Mouse (Mus musculus) retina, embryonic 14.5 days (tissue): ENCODE data around the gene Atp2a2.

ENCODE experiments used
- DNase-seq: peaks from one replicate; pipeline ENCODE4 v3.0.0-alpha.2; 2015; ENCODE audit warnings: low spot score

Atp2a2 gene

DNA sequence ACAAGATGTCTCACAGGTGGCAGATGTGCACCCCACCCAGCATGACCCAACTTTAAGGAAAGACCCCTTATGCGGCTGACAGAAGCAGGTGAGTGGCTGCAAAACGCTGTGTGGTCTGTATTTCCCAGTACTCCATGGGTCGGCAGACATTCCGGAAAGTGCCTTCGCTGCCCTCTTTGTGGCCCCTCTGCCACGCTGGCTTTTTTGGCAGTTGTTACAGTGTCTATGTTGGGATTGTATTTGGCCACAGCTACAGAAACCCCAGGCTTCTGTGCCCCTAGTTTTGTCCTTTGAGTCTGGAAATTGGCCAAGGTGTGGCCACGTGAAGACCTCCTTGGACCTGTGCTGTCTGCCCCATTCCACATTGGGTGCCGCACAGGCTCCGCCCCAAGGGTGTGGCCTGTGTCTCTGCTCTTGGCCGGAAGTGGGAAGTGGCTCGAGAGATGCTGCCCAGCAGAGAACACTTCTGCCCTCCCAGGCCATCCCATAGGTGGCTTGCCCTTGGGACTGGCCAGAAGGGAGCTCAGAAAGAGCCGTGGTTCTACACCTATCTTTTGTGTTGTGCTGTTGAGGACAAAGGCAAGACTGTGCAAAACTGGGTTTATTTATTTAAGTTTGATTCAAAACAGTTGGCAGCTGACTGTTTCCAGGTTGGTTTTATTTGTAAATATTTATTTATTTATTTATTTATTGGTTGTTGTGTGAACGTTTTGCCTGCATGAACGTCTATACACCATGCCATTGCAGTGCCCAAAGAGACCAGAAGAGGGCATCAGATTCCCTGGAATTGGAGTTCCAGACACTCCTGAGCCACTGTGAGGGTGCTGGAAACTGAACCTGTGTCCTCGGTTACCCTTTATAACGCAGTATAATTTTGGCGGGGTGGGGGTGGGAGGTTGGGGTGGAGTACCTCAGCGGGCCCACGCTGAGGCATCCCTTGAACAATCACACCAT is 92.1 kb downstream of the Atp2a2 start:
- peak; percentile 13 for DNase-seq

- DNase-seq: no peak
Observed at GRCm38 (mm10) chr5:122405537-122405936, 96.5 kb downstream of the Atp2a2 start.
